Mouse (Mus musculus) cerebellum, adult 11 months (tissue): ENCODE data around the gene Gm17409.

Experiments
- DNase-seq: peaks from one replicate; pipeline ENCODE4 v3.0.0; 2022

Gene Gm17409

GRCm38 (mm10) chr2:58485152-58485551, 15.2 kb downstream of the Gm17409 start:
- peak; percentile 21 for DNase-seq

- DNase-seq: no peak
Measured at GRCm38 (mm10) chr2:58485683-58486082, 15.8 kb downstream of the Gm17409 start.

- DNase-seq: no peak
Measured at GRCm38 (mm10) chr2:58486441-58487278, 16.7 kb downstream of the Gm17409 start.

GRCm38 (mm10) chr2:58487279-58487560, 17.3 kb downstream of the Gm17409 start:
- no peak for DNase-seq

- no peak for DNase-seq
Measured at GRCm38 (mm10) chr2:58488404-58488803, 18.5 kb downstream of the Gm17409 start.

- DNase-seq: peak; percentile 16
Measured at GRCm38 (mm10) chr2:58489275-58489674, 19.4 kb downstream of the Gm17409 start.

- no peak for DNase-seq
Measured at GRCm38 (mm10) chr2:58493685-58494635, 24.0 kb downstream of the Gm17409 start.

GRCm38 (mm10) chr2:58495271-58495670, 25.4 kb downstream of the Gm17409 start:
- no peak for DNase-seq

GRCm38 (mm10) chr2:58496647-58497410, 26.9 kb downstream of the Gm17409 start:
- no peak for DNase-seq

GRCm38 (mm10) chr2:58505306-58506090, 35.6 kb downstream of the Gm17409 start:
- no peak for DNase-seq

GRCm38 (mm10) chr2:58510192-58510591, 40.3 kb downstream of the Gm17409 start:
- DNase-seq: no peak

- DNase-seq: no peak
Measured at GRCm38 (mm10) chr2:58513212-58513611, 43.3 kb downstream of the Gm17409 start.

GRCm38 (mm10) chr2:58514489-58514888, 44.6 kb downstream of the Gm17409 start:
- no peak for DNase-seq

GRCm38 (mm10) chr2:58516000-58516399, 46.1 kb downstream of the Gm17409 start:
- DNase-seq: no peak

GRCm38 (mm10) chr2:58516920-58517319, 47.0 kb downstream of the Gm17409 start:
- no peak for DNase-seq

GRCm38 (mm10) chr2:58518517-58518916, 48.6 kb downstream of the Gm17409 start:
- DNase-seq: no peak
